Comparison of ENCODE assay signal across 13 mouse cellular contexts in the genomic region with DNA sequence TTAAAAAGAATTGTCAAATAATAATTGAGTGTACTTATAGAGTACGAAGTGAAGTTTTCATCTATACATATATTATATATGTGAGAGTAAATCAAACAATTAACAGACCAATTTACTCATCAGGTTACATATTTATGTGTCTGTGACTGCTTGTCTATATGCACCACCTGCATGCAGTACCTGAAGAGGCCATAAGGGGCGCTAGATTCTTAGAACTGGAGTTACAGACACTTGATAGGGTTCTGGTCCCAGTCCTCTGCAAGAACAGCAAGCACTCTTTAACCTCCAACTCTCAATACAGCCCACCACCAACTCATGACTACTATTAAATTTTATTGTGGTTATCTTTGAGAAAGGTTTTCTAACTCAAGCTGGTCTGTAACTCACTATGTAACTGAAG.
DNase-seq lines count a peak whose midpoint lies in the region; ATAC-seq and TF ChIP-seq lines count a peak whose summit lies in the region.
"Had no signal": no experiment of that assay in that cellular context is flagged by ENCODE, and none has a peak within 500 bp of the region (broad histone marks: within the 10 kb centered on the region; RNA-seq: fewer than 3 reads in every experiment).

No protein-coding gene starts in this region.

- H3K9me3 ChIP-seq in forebrain, postnatal 0 days (ENCODE audit: low read length) = no peaks in the 10 kb centered on the region
- H3K9me3 ChIP-seq in forebrain, embryonic 15.5 days = no peaks in the 10 kb centered on the region
- H3K9me3 ChIP-seq in liver, embryonic 14.5 days (ENCODE audit: control insufficient read depth, low read length) = no peaks in the 10 kb centered on the region
- no peaks in the 10 kb centered on the region for H3K9me3 ChIP-seq in liver, embryonic 11.5 days (ENCODE audit: control insufficient read depth, low read length)
- H3K9me3 ChIP-seq in E14TG2a.4 (ENCODE audit: low read length) = no peaks in the 10 kb centered on the region
- H3K9me3 ChIP-seq: liver, embryonic 13.5 days had no signal

- ATAC-seq in forebrain, postnatal 0 days = no peak
- no peak for ATAC-seq in forebrain, embryonic 15.5 days (replicated peaks)
- ATAC-seq in liver, embryonic 14.5 days (ENCODE audit: insufficient read depth) = no peak
- no peak for ATAC-seq in liver, embryonic 11.5 days (replicated peaks; ENCODE audit: low FRiP score)

- no peak overlapping the region for H3K27ac ChIP-seq in forebrain, postnatal 0 days (ENCODE audit: low read depth, low read length)
- no peak overlapping the region for H3K27ac ChIP-seq in forebrain, embryonic 15.5 days (replicated peaks)
- H3K27ac ChIP-seq in liver, embryonic 14.5 days = no peak overlapping the region
- no peak overlapping the region for H3K27ac ChIP-seq in liver, embryonic 11.5 days (ENCODE audit: low read depth, low read length)
- H3K27ac ChIP-seq: liver, embryonic 13.5 days had no signal

- no peak for DNase-seq in forebrain, postnatal 0 days
- DNase-seq in liver, embryonic 14.5 days (ENCODE audit: low read depth in 3 of 3, low spot score in 3 of 3) = no peak
- DNase-seq in liver, embryonic 11.5 days (ENCODE audit: low spot score) = no peak
- peak; percentile 1 for DNase-seq in induced T-regulatory cell, adult 2 months (ENCODE audit: low read depth)
- no peak for DNase-seq in adrenal gland, postnatal 25 days
- DNase-seq in cerebellum, adult 11-12 months = no peak
- DNase-seq: adrenal gland, postnatal 14 days; cerebellum, adult 18-20 months; embryo, embryonic 11 days; heart, adult 11 months; liver, embryonic 13.5 days had no signal

- H3K4me3 ChIP-seq in forebrain, postnatal 0 days (ENCODE audit: low read depth, low read length) = no peak overlapping the region
- H3K4me3 ChIP-seq in forebrain, embryonic 15.5 days = no peak overlapping the region
- no peak overlapping the region for H3K4me3 ChIP-seq in liver, embryonic 14.5 days (ENCODE audit: insufficient read depth in 1 of 2, low read depth in 2 of 2, low read length in 2 of 2)
- H3K4me3 ChIP-seq in liver, embryonic 11.5 days (ENCODE audit: low read depth, low read length) = no peak overlapping the region
- H3K4me3 ChIP-seq in E14TG2a.4 (replicated peaks; ENCODE audit: low read length) = no peak overlapping the region
- H3K4me3 ChIP-seq: liver, embryonic 13.5 days had no signal

- H3K27me3 ChIP-seq in forebrain, postnatal 0 days (ENCODE audit: insufficient read depth, low read length) = no peaks in the 10 kb centered on the region
- no peaks in the 10 kb centered on the region for H3K27me3 ChIP-seq in forebrain, embryonic 15.5 days
- H3K27me3 ChIP-seq in liver, embryonic 14.5 days (ENCODE audit: control insufficient read depth, insufficient read depth, low read length) = no peaks in the 10 kb centered on the region
- no peaks in the 10 kb centered on the region for H3K27me3 ChIP-seq in liver, embryonic 11.5 days (replicated peaks; ENCODE audit: control insufficient read depth, insufficient read depth, low read length)
- no peaks in the 10 kb centered on the region for H3K27me3 ChIP-seq in E14TG2a.4 (ENCODE audit: insufficient read depth, low read length)
- H3K27me3 ChIP-seq: liver, embryonic 13.5 days had no signal

- no peaks in the 10 kb centered on the region for H3K36me3 ChIP-seq in forebrain, postnatal 0 days (ENCODE audit: insufficient read depth)
- H3K36me3 ChIP-seq in forebrain, embryonic 15.5 days = no peaks in the 10 kb centered on the region
- H3K36me3 ChIP-seq in liver, embryonic 14.5 days (replicated peaks; ENCODE audit: control insufficient read depth, insufficient read depth, low read depth) = no peaks in the 10 kb centered on the region
- no peaks in the 10 kb centered on the region for H3K36me3 ChIP-seq in liver, embryonic 11.5 days (ENCODE audit: control insufficient read depth, insufficient read depth, low read length)
- no peaks in the 10 kb centered on the region for H3K36me3 ChIP-seq in E14TG2a.4 (ENCODE audit: insufficient read depth, low read length)
- H3K36me3 ChIP-seq: liver, embryonic 13.5 days had no signal

- no peak overlapping the region for H3K4me2 ChIP-seq in forebrain, postnatal 0 days (ENCODE audit: low read depth)
- no peak overlapping the region for H3K4me2 ChIP-seq in forebrain, embryonic 15.5 days (replicated peaks)
- H3K4me2 ChIP-seq in liver, embryonic 14.5 days (ENCODE audit: low read depth) = no peak overlapping the region
- no peak overlapping the region for H3K4me2 ChIP-seq in liver, embryonic 11.5 days
- H3K4me2 ChIP-seq: liver, embryonic 13.5 days had no signal

- TF ChIP-seq EP300 in liver, embryonic 14.5 days (IDR thresholded peaks at IDR 0.05; ENCODE audit: low read depth) = no peak

- WGBS in forebrain, postnatal 0 days = 69% methylated on average over 2 of the region's 2 CpGs
- 79% methylated on average over 2 of the region's 2 CpGs for WGBS in forebrain, embryonic 15.5 days
- 45% methylated on average over 2 of the region's 2 CpGs for WGBS in liver, embryonic 14.5 days (ENCODE audit: insufficient replicate concordance)
- WGBS in liver, embryonic 11.5 days = 61% methylated on average over 2 of the region's 2 CpGs

- H3K4me1 ChIP-seq in forebrain, postnatal 0 days (ENCODE audit: insufficient read depth) = no peaks in the 10 kb centered on the region
- H3K4me1 ChIP-seq in forebrain, embryonic 15.5 days = no peaks in the 10 kb centered on the region
- no peaks in the 10 kb centered on the region for H3K4me1 ChIP-seq in liver, embryonic 14.5 days (replicated peaks; ENCODE audit: control insufficient read depth in 2 of 2, insufficient read depth in 2 of 2, low read length in 1 of 2)
- no peaks in the 10 kb centered on the region for H3K4me1 ChIP-seq in liver, embryonic 11.5 days (replicated peaks; ENCODE audit: control insufficient read depth, insufficient read depth, low read length)
- H3K4me1 ChIP-seq in E14TG2a.4 (replicated peaks; ENCODE audit: low read depth, low read length) = no peaks in the 10 kb centered on the region
- H3K4me1 ChIP-seq: liver, embryonic 13.5 days had no signal

- H3K9ac ChIP-seq in forebrain, postnatal 0 days = no peak overlapping the region
- no peak overlapping the region for H3K9ac ChIP-seq in forebrain, embryonic 15.5 days (replicated peaks)
- no peak overlapping the region for H3K9ac ChIP-seq in liver, embryonic 14.5 days (replicated peaks)
- H3K9ac ChIP-seq in liver, embryonic 11.5 days (ENCODE audit: low read depth, low read length) = no peak overlapping the region
- H3K9ac ChIP-seq: liver, embryonic 13.5 days had no signal

- TF ChIP-seq CTCF in forebrain, postnatal 0 days (IDR thresholded peaks at IDR 0.05; ENCODE audit: low read depth) = peak; percentile 27
- peak; percentile 35; the same call in 1 of the 2 replicates for TF ChIP-seq CTCF in liver, embryonic 14.5 days (IDR thresholded peaks at IDR 0.05; ENCODE audit: low read depth)
- TF ChIP-seq CTCF in E14TG2a.4 (conservative IDR thresholded peaks at IDR 0.05; ENCODE audit: low read length) = peak; percentile 72
